Mouse (Mus musculus) liver, embryonic 12.5 days (tissue): ENCODE measurements around the gene Vmn1r185. TPM values are rescaled to one million over a fixed set of nuclear protein-coding genes. Genes with fewer than 3 reads are reported as not detected.
"Not testable (repeated sequence)": the region's sequence is repeated elsewhere in the genome, so short reads cannot be mapped to it uniquely, and the experiment has no call there.

ENCODE experiments used
- ATAC-seq: fragments of 200-750 bp; cut with Nextera tagmentation; 2 replicates; pipeline ENCODE4 v1.8.0; 2017; ENCODE audit warnings: moderate number of reproducible peaks, mild to moderate bottlenecking, moderate library complexity
- H3K27ac ChIP-seq: fragments of 300-500 bp; sonication (generic); 2 replicates; pipeline ENCODE4 v1.5.1; 2016; ENCODE audit warnings: mild to moderate bottlenecking
- H3K27me3 ChIP-seq: fragments of 300-500 bp; sonication (generic); replicated peaks from 2 replicates; pipeline ENCODE4 v1.6.1; 2016; ENCODE audit warnings: mild to moderate bottlenecking, moderate library complexity
- H3K36me3 ChIP-seq: fragments of 300-500 bp; sonication (generic); 2 replicates; pipeline ENCODE4 v1.6.1; 2016; ENCODE audit warnings: mild to moderate bottlenecking, moderate library complexity
- H3K4me1 ChIP-seq: fragments of 300-500 bp; sonication (generic); 2 replicates; pipeline ENCODE4 v1.6.1; 2016
- H3K4me2 ChIP-seq: fragments of 300-500 bp; sonication (generic); 2 replicates; pipeline ENCODE4 v1.6.1; 2016; ENCODE audit warnings: mild to moderate bottlenecking, moderate library complexity
- H3K4me3 ChIP-seq: fragments of 300-500 bp; sonication (generic); 2 replicates; pipeline ENCODE4 v1.5.1; 2016; ENCODE audit warnings: mild to moderate bottlenecking, moderate library complexity
- H3K9ac ChIP-seq: fragments of 300-500 bp; sonication (generic); 2 replicates; pipeline ENCODE4 v1.6.1; 2016; ENCODE audit warnings: mild to moderate bottlenecking, moderate library complexity
- H3K9me3 ChIP-seq: fragments of 300-500 bp; sonication (generic); replicated peaks from 2 replicates; pipeline ENCODE4 v1.6.1; 2016; ENCODE audit warnings: mild to moderate bottlenecking, moderate library complexity
- WGBS: fragments of 180-500 bp; shearing (Covaris S2); methylation state at CpG from one replicate; pipeline ENCODE4 v1.1.7; 2016; ENCODE audit not compliant: insufficient replicate concordance; 5-methylcytosine and 5-hydroxymethylcytosine counted together
- polyA plus RNA-seq: library from polyadenylated mRNA; unstranded; fragments of >200 nt; fragmentation: Nextera tagmentation; extraction: Ambion mirVana; gene quantifications from 2 replicates; pipeline ENCODE4 v1.2.1, GENCODE M21; 2016

The Vmn1r185 gene
- polyA plus RNA-seq = not detected in 2 replicates

- not testable (repeated sequence) for ATAC-seq, H3K36me3 ChIP-seq
- WGBS = 56% methylated on average over 1 of the region's 1 CpGs
Observed at GRCm38 (mm10) chr7:26618364-26618763, at the start of gene Vmn1r185. Vmn1r185 (minus strand) TSS chr7:26618464.

GRCm38 (mm10) chr7:26667466-26667865 lies 49.2 kb upstream of the Vmn1r185 start:
- H3K4me1 ChIP-seq, H3K36me3 ChIP-seq, H3K27ac ChIP-seq, H3K4me3 ChIP-seq, H3K4me2 ChIP-seq, H3K9me3 ChIP-seq, H3K9ac ChIP-seq, ATAC-seq, H3K27me3 ChIP-seq: not testable (repeated sequence)
- 16% methylated on average over 2 of the region's 2 CpGs for WGBS

More at GRCm38 (mm10) chr7:26618364-26618763, at the start of gene Vmn1r185:
- H3K27ac ChIP-seq, H3K9ac ChIP-seq, H3K9me3 ChIP-seq, H3K27me3 ChIP-seq, H3K4me3 ChIP-seq, H3K4me1 ChIP-seq, H3K4me2 ChIP-seq: not testable (repeated sequence)

GRCm38 (mm10) chr7:26666011-26666410 lies 47.7 kb upstream of the Vmn1r185 start:
- H3K9me3 ChIP-seq = no peaks in the 10 kb centered on the region; the same call in 1 of the 2 replicates
- no peak overlapping the region for H3K4me2 ChIP-seq
- no peaks in the 10 kb centered on the region for H3K4me1 ChIP-seq
- ATAC-seq = no peak
- H3K27me3 ChIP-seq = no peaks in the 10 kb centered on the region
- no peak overlapping the region for H3K27ac ChIP-seq
- H3K9ac ChIP-seq = no peak overlapping the region
- WGBS = 61% methylated on average over 5 of the region's 5 CpGs
- no peaks in the 10 kb centered on the region for H3K36me3 ChIP-seq
- no peak overlapping the region for H3K4me3 ChIP-seq

GRCm38 (mm10) chr7:26589774-26590173 lies 28.5 kb downstream of the Vmn1r185 start:
- Histone ChIP-seq H3K27me3 (no peaks in the 10 kb centered on the region), H3K36me3 (no peaks in the 10 kb centered on the region), H3K4me2 (no peak overlapping the region), H3K9ac (no peak overlapping the region), H3K4me3 (no peak overlapping the region), H3K9me3 (no peaks in the 10 kb centered on the region), H3K4me1 (no peaks in the 10 kb centered on the region), H3K27ac (no peak overlapping the region)
- no peak for ATAC-seq
- 33% methylated on average over 1 of the region's 1 CpGs for WGBS

GRCm38 (mm10) chr7:26589077-26589476 lies 29.2 kb downstream of the Vmn1r185 start:
- no peaks in the 10 kb centered on the region for H3K4me1 ChIP-seq
- no peaks in the 10 kb centered on the region for H3K9me3 ChIP-seq
- ATAC-seq = no peak
- H3K27ac ChIP-seq = no peak overlapping the region
- no peak overlapping the region for H3K9ac ChIP-seq
- H3K4me3 ChIP-seq = no peak overlapping the region
- H3K36me3 ChIP-seq = no peaks in the 10 kb centered on the region
- no peaks in the 10 kb centered on the region for H3K27me3 ChIP-seq
- H3K4me2 ChIP-seq = no peak overlapping the region

Other genes starting within 250 kb of the Vmn1r185 start
- not detected in 2 replicates for gene Nlrp9c, start 214.8 kb downstream of the Vmn1r185 start, polyA plus RNA-seq
- gene Nlrp4a, start 183.4 kb downstream of the Vmn1r185 start, polyA plus RNA-seq = not detected in 2 replicates
- not detected in 2 replicates for gene Nlrp9a, start 83.4 kb downstream of the Vmn1r185 start, polyA plus RNA-seq
- not detected in 2 replicates for gene Cyp2b23, start 68.0 kb upstream of the Vmn1r185 start, polyA plus RNA-seq
- not detected in 2 replicates for gene Cyp2b19, start 138.7 kb upstream of the Vmn1r185 start, polyA plus RNA-seq
- gene Cyp2g1, start 190.4 kb upstream of the Vmn1r185 start, polyA plus RNA-seq = not detected in 2 replicates
- not detected in 2 replicates for gene Cyp2a5, start 216.8 kb upstream of the Vmn1r185 start, polyA plus RNA-seq